Mouse (Mus musculus) hindbrain, embryonic 16.5 days (tissue): ENCODE measurements at regions not wholly inside any gene's neighbourhood (a gene's known extent, or its start where the extent isn't known, plus 50 kb on each side); places are given as distances from the start of the nearest gene placed in this dataset.
"Not testable (repeated sequence)": the region's sequence is repeated elsewhere in the genome, so short reads cannot be mapped to it uniquely, and the experiment has no call there.

Source experiments
- ATAC-seq: fragments of 200-750 bp; cut with Nextera tagmentation; 2 replicates; pipeline ENCODE4 v1.8.0; 2017; ENCODE audit warnings: moderate TSS enrichment, moderate library complexity
- H3K27ac ChIP-seq: fragments of 300-500 bp; sonication (generic); 2 replicates; pipeline ENCODE4 v1.5.1; 2014; ENCODE audit warnings: low read depth, mild to moderate bottlenecking, control low read depth, low read length, moderate library complexity
- H3K27me3 ChIP-seq: fragments of 300-500 bp; sonication (generic); replicated peaks from 2 replicates; pipeline ENCODE4 v1.6.1; 2014; ENCODE audit warnings: low read length; ENCODE audit not compliant: control insufficient read depth, insufficient read depth
- H3K36me3 ChIP-seq: fragments of 300-500 bp; sonication (generic); 2 replicates; pipeline ENCODE4 v1.6.1; 2014; ENCODE audit warnings: mild to moderate bottlenecking, low read length, moderate library complexity, mixed read lengths; ENCODE audit not compliant: control insufficient read depth, insufficient read depth
- H3K4me1 ChIP-seq: fragments of 300-500 bp; sonication (generic); 2 replicates; pipeline ENCODE4 v1.6.1; 2014; ENCODE audit warnings: low read depth, low read length; ENCODE audit not compliant: control insufficient read depth, insufficient read depth
- H3K4me2 ChIP-seq: fragments of 300-500 bp; sonication (generic); 2 replicates; pipeline ENCODE4 v1.6.1; 2014; ENCODE audit warnings: mild to moderate bottlenecking, low read length, control low read depth, moderate library complexity
- H3K4me3 ChIP-seq: fragments of 300-500 bp; sonication (generic); 2 replicates; pipeline ENCODE4 v1.5.1; 2014; ENCODE audit warnings: mild to moderate bottlenecking, low read length, control low read depth, moderate library complexity
- H3K9ac ChIP-seq: fragments of 300-500 bp; sonication (generic); 2 replicates; pipeline ENCODE4 v1.6.1; 2014; ENCODE audit warnings: low read depth, mild to moderate bottlenecking, control low read depth, low read length, moderate library complexity
- H3K9me3 ChIP-seq: fragments of 300-500 bp; sonication (generic); 2 replicates; pipeline ENCODE4 v1.6.1; 2014; ENCODE audit warnings: mild to moderate bottlenecking, low read length, moderate library complexity; ENCODE audit not compliant: control insufficient read depth
- WGBS: fragments of 180-500 bp; shearing (Covaris S2); extraction: QIAGEN DNeasy Blood & Tissue Kit; methylation state at CpG from one replicate; pipeline ENCODE4 v1.1.7; 2014; 5-methylcytosine and 5-hydroxymethylcytosine counted together

DNA sequence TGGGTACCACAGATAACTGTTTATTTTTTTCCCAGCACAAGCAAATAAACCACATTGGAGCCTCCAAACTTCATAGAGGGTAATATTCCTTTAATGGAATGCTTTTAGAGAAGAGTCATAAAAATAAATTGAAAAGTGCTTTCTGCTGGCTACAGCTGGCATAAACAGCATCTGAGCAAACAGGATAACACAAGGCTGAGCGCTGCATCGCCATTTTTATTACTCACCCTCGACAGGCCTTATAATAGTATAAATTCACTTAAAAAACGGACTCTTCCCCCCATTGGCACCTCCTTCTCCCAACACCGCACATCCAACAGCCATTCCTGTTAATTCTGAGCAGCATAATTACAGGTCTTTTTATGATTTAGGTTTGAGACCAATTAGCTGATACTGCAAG lies 205.8 kb upstream of the Plxna2 start:
- H3K27ac ChIP-seq: no peak overlapping the region
- H3K4me3 ChIP-seq: no peak overlapping the region
- WGBS: 69% methylated on average over 5 of the region's 5 CpGs
- no peaks in the 10 kb centered on the region for H3K27me3 ChIP-seq
- ATAC-seq: no peak
- H3K4me2 ChIP-seq: no peak overlapping the region
- no peaks in the 10 kb centered on the region for H3K4me1 ChIP-seq
- no peaks in the 10 kb centered on the region for H3K36me3 ChIP-seq
- no peak overlapping the region for H3K9ac ChIP-seq
- H3K9me3 ChIP-seq: no peaks in the 10 kb centered on the region

DNA sequence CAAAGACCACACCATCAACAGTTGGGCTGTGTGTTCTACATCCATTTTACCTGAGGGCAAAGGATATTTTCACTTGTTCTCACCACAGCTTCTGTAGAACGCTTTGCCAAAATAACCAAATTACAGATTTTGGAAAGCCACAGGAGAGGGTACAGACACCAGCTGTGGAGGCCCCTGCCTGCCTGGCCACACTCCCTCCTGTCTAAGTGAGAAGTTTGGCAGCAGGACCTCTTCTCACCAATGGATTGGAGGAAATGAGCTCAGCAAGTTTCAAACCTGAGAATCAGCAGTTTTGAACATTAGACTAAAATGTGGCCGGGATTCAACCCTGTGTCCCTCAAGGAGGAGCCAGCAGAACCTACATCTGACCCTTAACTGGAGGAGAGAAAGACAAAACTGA lies 206.2 kb upstream of the Plxna2 start:
- WGBS: 85% methylated on average over 2 of the region's 2 CpGs
- H3K27ac ChIP-seq: no peak overlapping the region
- ATAC-seq: no peak
- no peaks in the 10 kb centered on the region for H3K9me3 ChIP-seq
- no peaks in the 10 kb centered on the region for H3K4me1 ChIP-seq
- H3K9ac ChIP-seq: no peak overlapping the region
- no peak overlapping the region for H3K4me3 ChIP-seq
- no peaks in the 10 kb centered on the region for H3K27me3 ChIP-seq
- H3K36me3 ChIP-seq: no peaks in the 10 kb centered on the region
- H3K4me2 ChIP-seq: no peak overlapping the region

DNA sequence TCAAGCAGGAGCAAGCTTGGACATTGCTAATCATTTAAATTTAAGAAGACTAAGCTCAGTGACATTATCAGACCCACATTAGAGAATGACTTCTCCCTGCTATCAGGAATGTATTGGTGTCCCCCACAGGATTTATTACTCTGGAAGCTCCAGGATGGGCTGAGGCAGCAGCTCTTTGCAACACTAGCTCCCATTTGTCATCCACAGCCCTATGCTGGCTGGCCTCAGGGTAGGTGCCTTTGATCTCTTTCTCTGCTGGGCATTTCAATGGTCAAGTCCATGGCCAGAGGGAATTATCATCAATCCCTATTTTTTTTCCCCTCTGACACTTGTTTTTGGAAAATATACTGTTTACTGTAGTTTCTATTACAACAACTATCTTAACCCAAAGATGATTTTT lies 218.7 kb upstream of the Plxna2 start:
- Histone ChIP-seq H3K4me2 (no peak overlapping the region), H3K4me1 (no peaks in the 10 kb centered on the region), H3K4me3 (no peak overlapping the region), H3K36me3 (no peaks in the 10 kb centered on the region), H3K9ac (no peak overlapping the region), H3K9me3 (no peaks in the 10 kb centered on the region), H3K27ac (no peak overlapping the region), H3K27me3 (no peaks in the 10 kb centered on the region)
- ATAC-seq: no peak

DNA sequence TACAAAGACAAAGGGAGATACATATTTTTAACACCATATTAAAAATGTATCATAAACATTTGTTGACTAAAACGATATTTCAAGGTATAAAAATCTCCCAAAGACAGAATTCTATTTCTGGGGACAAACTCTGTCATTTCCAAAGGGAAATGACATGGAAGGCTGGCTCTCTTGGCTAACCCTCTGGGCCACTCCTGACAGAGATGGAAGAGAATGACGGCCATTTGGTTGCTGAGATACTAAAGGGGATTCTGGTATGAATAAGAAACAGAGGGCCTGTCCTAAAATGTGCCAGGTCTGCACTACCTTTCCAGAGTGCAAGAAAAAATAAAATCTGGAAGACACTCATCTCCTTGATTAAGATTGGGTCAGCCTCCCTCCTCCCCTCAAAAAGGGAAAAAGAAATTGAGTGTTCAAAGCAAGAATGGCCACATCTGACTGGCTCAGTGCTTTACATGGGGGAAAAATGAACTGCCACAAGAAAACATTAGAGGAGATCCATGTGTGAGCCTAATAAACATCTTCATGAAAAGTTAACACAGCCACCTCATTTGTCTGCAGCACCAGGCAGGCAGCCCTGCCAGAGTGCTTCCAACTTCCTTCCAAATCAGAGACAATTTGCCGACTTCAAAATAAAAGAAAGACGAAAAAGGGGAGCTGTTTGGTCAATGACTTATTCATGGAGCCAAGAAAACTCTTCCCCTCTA lies 221.1 kb upstream of the Plxna2 start:
- no peak overlapping the region for H3K27ac ChIP-seq
- H3K9ac ChIP-seq: no peak overlapping the region
- ATAC-seq: no peak
- no peaks in the 10 kb centered on the region for H3K36me3 ChIP-seq
- WGBS: 60% methylated on average over 4 of the region's 4 CpGs
- H3K4me3 ChIP-seq: no peak overlapping the region
- no peak overlapping the region for H3K4me2 ChIP-seq
- H3K27me3 ChIP-seq: no peaks in the 10 kb centered on the region
- no peaks in the 10 kb centered on the region for H3K9me3 ChIP-seq
- no peaks in the 10 kb centered on the region for H3K4me1 ChIP-seq

DNA sequence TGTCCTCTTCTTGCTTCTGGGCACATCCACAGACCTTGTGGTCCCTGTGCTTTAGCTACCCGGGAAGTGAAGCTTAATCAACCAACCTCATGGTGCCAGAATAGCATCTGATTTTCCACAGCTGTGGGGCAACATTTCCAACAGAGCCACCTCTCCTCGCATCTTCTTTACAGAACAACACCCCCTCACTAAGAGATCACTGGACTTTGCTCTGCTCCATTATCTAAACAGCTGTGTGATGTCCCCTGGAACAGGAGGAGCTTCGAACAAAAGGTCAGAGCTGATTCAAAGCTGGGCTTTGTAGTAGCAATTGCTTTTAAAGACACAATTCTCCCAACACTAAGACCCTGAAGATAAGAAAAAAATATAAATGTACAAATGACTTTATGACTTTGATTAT lies 224.3 kb upstream of the Plxna2 start:
- Histone ChIP-seq H3K27me3 (no peaks in the 10 kb centered on the region), H3K27ac (no peak overlapping the region), H3K9me3 (no peaks in the 10 kb centered on the region), H3K4me2 (no peak overlapping the region), H3K4me1 (no peaks in the 10 kb centered on the region), H3K9ac (no peak overlapping the region), H3K36me3 (no peaks in the 10 kb centered on the region), H3K4me3 (no peak overlapping the region)
- no peak for ATAC-seq
- WGBS: 41% methylated on average over 3 of the region's 3 CpGs

DNA sequence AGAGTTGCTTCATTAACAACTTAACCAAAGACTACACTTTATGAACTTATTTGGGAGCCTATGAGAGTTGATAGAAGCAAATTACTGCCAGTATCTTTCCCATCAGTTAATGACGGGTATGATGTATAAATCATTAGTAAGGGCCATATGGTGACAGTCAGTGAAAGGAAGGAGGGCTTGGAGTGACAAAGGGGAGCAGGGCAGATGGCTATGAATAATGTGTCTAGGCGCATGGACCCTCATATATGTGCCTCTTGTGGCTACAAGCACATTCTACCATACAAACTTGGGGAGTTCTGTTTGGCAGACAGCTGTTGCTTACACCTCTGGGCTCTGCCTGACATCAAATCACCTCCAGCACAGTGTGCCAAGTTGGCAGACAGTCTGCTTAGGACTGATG lies 227.8 kb upstream of the Plxna2 start:
- H3K4me2 ChIP-seq: no peak overlapping the region
- WGBS: 68% methylated on average over 2 of the region's 2 CpGs

DNA sequence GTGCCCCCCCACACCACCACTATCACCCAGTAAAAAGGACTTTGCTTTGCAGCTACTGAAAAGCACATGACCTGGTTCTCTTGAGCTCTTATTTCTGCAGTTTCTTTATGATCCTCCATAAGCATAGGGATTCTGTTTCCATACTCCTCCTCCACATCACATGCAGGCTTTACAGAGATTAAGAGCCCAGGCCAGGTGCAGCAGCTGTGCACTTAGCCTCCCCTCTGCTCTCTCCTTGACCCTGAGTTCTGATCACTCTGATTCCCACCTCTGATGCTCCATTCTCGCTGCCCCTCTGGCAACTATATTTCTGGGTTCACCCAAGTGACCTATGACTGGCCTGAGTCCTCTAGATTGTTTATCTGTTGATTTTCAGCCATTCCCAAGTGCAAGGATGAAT lies 239.9 kb upstream of the Plxna2 start:
- Histone ChIP-seq H3K4me1 (no peaks in the 10 kb centered on the region), H3K9ac (no peak overlapping the region), H3K36me3 (no peaks in the 10 kb centered on the region), H3K27ac (no peak overlapping the region), H3K9me3 (no peaks in the 10 kb centered on the region), H3K4me2 (no peak overlapping the region), H3K27me3 (no peaks in the 10 kb centered on the region), H3K4me3 (no peak overlapping the region)
- 81% methylated on average over 1 of the region's 1 CpGs for WGBS
- no peak for ATAC-seq

More for the DNA sequence above, 227.8 kb upstream of the Plxna2 start:
- Histone ChIP-seq H3K36me3 (no peaks in the 10 kb centered on the region), H3K4me1 (no peaks in the 10 kb centered on the region), H3K4me3 (no peak overlapping the region), H3K27me3 (no peaks in the 10 kb centered on the region), H3K27ac (no peak overlapping the region), H3K9ac (no peak overlapping the region), H3K9me3 (no peaks in the 10 kb centered on the region)
- ATAC-seq: no peak

DNA sequence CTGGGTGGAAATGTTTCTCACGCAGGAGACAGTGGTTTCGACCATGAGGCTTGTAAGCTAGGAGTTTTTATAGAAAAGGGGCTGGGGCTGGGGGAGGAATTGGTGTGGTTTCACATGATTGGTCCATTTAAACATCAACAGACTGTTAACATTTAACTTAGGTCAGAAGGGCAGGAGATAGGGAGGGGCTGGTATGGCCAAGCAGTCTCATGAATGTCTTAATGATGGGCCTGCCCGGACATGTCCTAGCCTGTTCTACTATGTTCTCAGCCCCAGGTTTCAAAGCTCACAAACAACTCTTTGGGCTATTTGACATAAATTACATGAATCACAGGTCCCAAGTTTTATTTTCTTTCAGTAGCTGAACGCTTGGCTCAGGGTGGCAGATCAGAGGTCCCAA lies 244.5 kb upstream of the Plxna2 start:
- not testable (repeated sequence) for ATAC-seq
- WGBS: 96% methylated on average over 4 of the region's 4 CpGs

DNA sequence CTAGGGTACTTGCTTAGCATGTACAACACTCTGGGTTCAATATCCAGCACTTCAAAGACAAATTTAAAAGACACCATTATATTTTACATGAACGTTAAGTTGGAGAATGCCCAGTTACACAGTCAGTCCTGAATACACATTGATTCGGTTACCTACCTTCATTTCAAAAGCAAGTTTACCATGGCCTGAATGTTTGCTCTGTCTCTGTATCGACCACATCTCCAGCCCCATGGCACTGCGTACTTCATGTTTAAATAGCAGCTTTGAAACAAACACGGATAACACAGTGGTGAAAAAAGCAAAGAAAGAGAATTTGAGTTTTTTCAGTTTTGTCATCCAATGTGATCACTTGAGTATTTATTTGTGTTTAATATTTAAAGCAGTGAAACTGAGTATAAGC lies 254.1 kb upstream of the Plxna2 start:
- WGBS: 86% methylated on average over 5 of the region's 5 CpGs
- no peak overlapping the region for H3K4me3 ChIP-seq
- no peaks in the 10 kb centered on the region for H3K4me1 ChIP-seq
- H3K4me2 ChIP-seq: no peak overlapping the region
- H3K27ac ChIP-seq: no peak overlapping the region
- H3K9me3 ChIP-seq: no peaks in the 10 kb centered on the region
- no peaks in the 10 kb centered on the region for H3K36me3 ChIP-seq
- H3K27me3 ChIP-seq: no peaks in the 10 kb centered on the region
- ATAC-seq: no peak
- H3K9ac ChIP-seq: no peak overlapping the region

More for the DNA sequence above, 244.5 kb upstream of the Plxna2 start:
- not testable (repeated sequence) for H3K9ac ChIP-seq, H3K4me2 ChIP-seq, H3K27ac ChIP-seq, H3K4me3 ChIP-seq, H3K9me3 ChIP-seq, H3K4me1 ChIP-seq, H3K27me3 ChIP-seq, H3K36me3 ChIP-seq
